Mouse (Mus musculus): ENCODE data around the gene Gm21028. TPM values are rescaled to one million over a fixed set of nuclear protein-coding genes. Genes with fewer than 3 reads are reported as not detected.

Gene Gm21028
- polyA plus RNA-seq (2015; fragmentation: Illumina TruSeq; extraction: RNeasy Lipid Tissue Mini Kit (QIAGEN cat#74804); ENCODE audit: insufficient read depth, low read depth, low replicate concordance) = not detected

GRCm38 (mm10) chr7:42578488-42578887, at the start of gene Gm21028:
Gm21028 (minus strand) TSS chr7:42578588.

GRCm38 (mm10) chr7:42592413-42592812, 14.0 kb upstream of the Gm21028 start, which contains the start of gene Zfp977:
Zfp977 (minus strand) TSS chr7:42592547.

Other genes starting within 250 kb of the Gm21028 start
- gene 4933421I07Rik, start 130.5 kb downstream of the Gm21028 start, polyA plus RNA-seq (2015; fragmentation: Illumina TruSeq; extraction: RNeasy Lipid Tissue Mini Kit (QIAGEN cat#74804); ENCODE audit: insufficient read depth, low read depth, low replicate concordance) = not detected
- gene Zfp141, start 72.8 kb downstream of the Gm21028 start, polyA plus RNA-seq (2015; fragmentation: Illumina TruSeq; extraction: RNeasy Lipid Tissue Mini Kit (QIAGEN cat#74804); ENCODE audit: insufficient read depth, low read depth, low replicate concordance) = 1.8 TPM
- gene Zfp977, start 14.0 kb upstream of the Gm21028 start, polyA plus RNA-seq (2015; fragmentation: Illumina TruSeq; extraction: RNeasy Lipid Tissue Mini Kit (QIAGEN cat#74804); ENCODE audit: insufficient read depth, low read depth, low replicate concordance) = not detected
- gene Zfp976, start 64.0 kb upstream of the Gm21028 start, polyA plus RNA-seq (2015; fragmentation: Illumina TruSeq; extraction: RNeasy Lipid Tissue Mini Kit (QIAGEN cat#74804); ENCODE audit: insufficient read depth, low read depth, low replicate concordance) = 0.74 TPM
- 2.3 TPM for gene Zfp975, start 114.2 kb upstream of the Gm21028 start, polyA plus RNA-seq (2015; fragmentation: Illumina TruSeq; extraction: RNeasy Lipid Tissue Mini Kit (QIAGEN cat#74804); ENCODE audit: insufficient read depth, low read depth, low replicate concordance)
- gene Gm17067, start 148.4 kb upstream of the Gm21028 start, polyA plus RNA-seq (2015; fragmentation: Illumina TruSeq; extraction: RNeasy Lipid Tissue Mini Kit (QIAGEN cat#74804); ENCODE audit: insufficient read depth, low read depth, low replicate concordance) = not detected
- gene Vmn2r62, start 214.9 kb upstream of the Gm21028 start, polyA plus RNA-seq (2015; fragmentation: Illumina TruSeq; extraction: RNeasy Lipid Tissue Mini Kit (QIAGEN cat#74804); ENCODE audit: insufficient read depth, low read depth, low replicate concordance) = not detected

Data from pancreas, adult 10 weeks (tissue).